17 mouse cellular contexts compared by ENCODE assay signal in the genomic region with DNA sequence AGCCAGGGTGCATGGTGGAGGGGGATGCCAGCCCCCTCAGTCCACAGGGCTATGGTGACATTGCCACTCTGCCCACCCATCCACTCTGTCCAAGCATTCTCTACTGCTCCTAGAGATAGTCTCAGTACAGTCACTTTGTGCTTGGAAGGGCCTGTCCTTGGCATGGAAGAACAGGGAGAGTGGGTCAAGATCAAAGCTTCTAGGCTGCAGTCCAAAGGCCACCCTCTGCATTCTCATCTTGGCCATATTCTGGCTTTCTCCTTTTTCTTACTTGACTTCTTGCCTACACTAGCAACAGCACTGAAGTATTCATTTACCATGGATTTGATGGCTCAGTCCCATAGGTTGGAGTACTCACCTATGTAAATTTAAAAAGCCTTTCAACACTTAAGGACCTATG. TPM values are rescaled to one million over a fixed set of nuclear protein-coding genes. Genes with fewer than 3 reads are reported as not detected.
DNase-seq lines count a peak whose midpoint lies in the region; ATAC-seq lines count a peak whose summit lies in the region.
"Had no signal": no experiment of that assay in that cellular context is flagged by ENCODE, and none has a peak within 500 bp of the region (broad histone marks: within the 10 kb centered on the region; RNA-seq: fewer than 3 reads in every experiment).

No protein-coding gene starts in this region.

- H3K9me3 ChIP-seq in kidney, embryonic 14.5 days (ENCODE audit: control insufficient read depth, low read length): no peaks in the 10 kb centered on the region
- no peaks in the 10 kb centered on the region for H3K9me3 ChIP-seq in kidney, embryonic 15.5 days (replicated peaks)
- H3K9me3 ChIP-seq in intestine, embryonic 16.5 days (ENCODE audit: control insufficient read depth, low read length): no peaks in the 10 kb centered on the region
- H3K9me3 ChIP-seq: embryonic facial prominence, embryonic 12.5 days; hindbrain, embryonic 12.5 days; liver, embryonic 13.5 days; midbrain, embryonic 12.5 days; neural tube, embryonic 12.5 days had no signal

- H3K4me1 ChIP-seq in kidney, embryonic 14.5 days (ENCODE audit: control insufficient read depth, insufficient read depth, low read length): no peaks in the 10 kb centered on the region
- no peaks in the 10 kb centered on the region for H3K4me1 ChIP-seq in kidney, embryonic 15.5 days
- no peaks in the 10 kb centered on the region for H3K4me1 ChIP-seq in intestine, embryonic 16.5 days (ENCODE audit: control insufficient read depth, insufficient read depth, low read length)
- H3K4me1 ChIP-seq: embryonic facial prominence, embryonic 12.5 days; hindbrain, embryonic 12.5 days; liver, embryonic 13.5 days; midbrain, embryonic 12.5 days; neural tube, embryonic 12.5 days had no signal

- H3K27ac ChIP-seq in kidney, embryonic 14.5 days (ENCODE audit: low read depth, low read length): no peak overlapping the region
- H3K27ac ChIP-seq in kidney, embryonic 15.5 days: no peak overlapping the region; the same call in 1 of the 2 replicates
- H3K27ac ChIP-seq in intestine, embryonic 16.5 days (ENCODE audit: low read length): no peak overlapping the region
- H3K27ac ChIP-seq: embryonic facial prominence, embryonic 12.5 days; hindbrain, embryonic 12.5 days; liver, embryonic 13.5 days; midbrain, embryonic 12.5 days; neural tube, embryonic 12.5 days had no signal

- no peak overlapping the region for H3K4me2 ChIP-seq in kidney, embryonic 14.5 days (replicated peaks; ENCODE audit: low read depth, low read length)
- no peak overlapping the region for H3K4me2 ChIP-seq in kidney, embryonic 15.5 days
- H3K4me2 ChIP-seq in intestine, embryonic 16.5 days (ENCODE audit: low read depth, low read length): no peak overlapping the region
- H3K4me2 ChIP-seq: embryonic facial prominence, embryonic 12.5 days; heart, embryonic 11.5 days; hindbrain, embryonic 12.5 days; liver, embryonic 13.5 days; midbrain, embryonic 12.5 days; neural tube, embryonic 12.5 days had no signal

- H3K36me3 ChIP-seq in kidney, embryonic 14.5 days (ENCODE audit: control insufficient read depth, insufficient read depth, low read length): no peaks in the 10 kb centered on the region
- H3K36me3 ChIP-seq in kidney, embryonic 15.5 days: no peaks in the 10 kb centered on the region
- H3K36me3 ChIP-seq in intestine, embryonic 16.5 days (ENCODE audit: control insufficient read depth, insufficient read depth, low read length): no peaks in the 10 kb centered on the region
- H3K36me3 ChIP-seq: embryonic facial prominence, embryonic 12.5 days; hindbrain, embryonic 12.5 days; liver, embryonic 13.5 days; midbrain, embryonic 12.5 days; neural tube, embryonic 12.5 days had no signal

- peak; percentile 52 for DNase-seq in kidney, adult 11 months
- peak; percentile 39 to 50 for DNase-seq in kidney, postnatal 36 days
- DNase-seq in cerebellum, adult 9-11 months: no peak
- DNase-seq in layer of hippocampus, adult 9-11 months: no peak
- DNase-seq: gastrocnemius, postnatal 25 days; liver, embryonic 13.5 days had no signal

- H3K9ac ChIP-seq in kidney, embryonic 14.5 days (ENCODE audit: low read depth, low read length): no peak overlapping the region
- no peak overlapping the region for H3K9ac ChIP-seq in kidney, embryonic 15.5 days
- no peak overlapping the region for H3K9ac ChIP-seq in intestine, embryonic 16.5 days (ENCODE audit: low read depth, low read length)
- H3K9ac ChIP-seq: embryonic facial prominence, embryonic 12.5 days; hindbrain, embryonic 12.5 days; liver, embryonic 13.5 days; midbrain, embryonic 12.5 days; neural tube, embryonic 12.5 days had no signal

- H3K27me3 ChIP-seq in kidney, embryonic 14.5 days (ENCODE audit: control insufficient read depth, insufficient read depth, low read length): no peaks in the 10 kb centered on the region
- H3K27me3 ChIP-seq in kidney, embryonic 15.5 days: no peaks in the 10 kb centered on the region
- H3K27me3 ChIP-seq in intestine, embryonic 16.5 days (replicated peaks; ENCODE audit: control insufficient read depth, insufficient read depth, low read length): no peaks in the 10 kb centered on the region
- H3K27me3 ChIP-seq: embryonic facial prominence, embryonic 12.5 days; hindbrain, embryonic 12.5 days; liver, embryonic 13.5 days; midbrain, embryonic 12.5 days; neural tube, embryonic 12.5 days had no signal

- ATAC-seq in kidney, embryonic 14.5 days (ENCODE audit: low FRiP score, low TSS enrichment): no peak
- no peak for ATAC-seq in kidney, embryonic 15.5 days (replicated peaks; ENCODE audit: low FRiP score)
- 0 out of 2 replicates have a peak, but pooled peaks have one; percentile 1 for ATAC-seq in intestine, embryonic 16.5 days
- ATAC-seq: lung, postnatal 0 days had no signal

- H3K4me3 ChIP-seq in kidney, embryonic 14.5 days (ENCODE audit: low read length): no peak overlapping the region
- H3K4me3 ChIP-seq in kidney, embryonic 15.5 days (replicated peaks): no peak overlapping the region
- no peak overlapping the region for H3K4me3 ChIP-seq in intestine, embryonic 16.5 days (ENCODE audit: low read length)
- H3K4me3 ChIP-seq: embryonic facial prominence, embryonic 12.5 days; hindbrain, embryonic 12.5 days; liver, embryonic 13.5 days; megakaryocyte, embryonic 14.5 days; midbrain, embryonic 12.5 days; myocyte; neural tube, embryonic 12.5 days had no signal

RNA-seq across cellular contexts. Expression of a gene that starts 5.9 kb away (rescaled TPM):
- polyA plus RNA-seq in kidney, embryonic 14.5 days (2014; fragmentation: Nextera tagmentation; extraction: Ambion mirVana): 0.32 and 0.41 TPM in 2 replicates
- 2.2 and 2.7 TPM in 2 replicates for polyA plus RNA-seq in kidney, embryonic 15.5 days (2015; fragmentation: Nextera tagmentation; extraction: Ambion mirVana)
- polyA plus RNA-seq in intestine, embryonic 16.5 days (2015; fragmentation: Nextera tagmentation; extraction: Ambion mirVana): 0.57 and 0.76 TPM in 2 replicates

RNA-seq across cellular contexts. Expression of a gene that starts 40.0 kb away (rescaled TPM):
- polyA plus RNA-seq in kidney, embryonic 14.5 days (2014; fragmentation: Nextera tagmentation; extraction: Ambion mirVana): 0.18 and 0.23 TPM in 2 replicates
- polyA plus RNA-seq in kidney, embryonic 15.5 days (2015; fragmentation: Nextera tagmentation; extraction: Ambion mirVana): 0.08 and 0.12 TPM in 2 replicates
- 0.70 and 1.4 TPM in 2 replicates for polyA plus RNA-seq in intestine, embryonic 16.5 days (2015; fragmentation: Nextera tagmentation; extraction: Ambion mirVana)

RNA-seq across cellular contexts. Expression of a gene that starts 40.5 kb away (rescaled TPM):
- polyA plus RNA-seq in kidney, embryonic 14.5 days (2014; fragmentation: Nextera tagmentation; extraction: Ambion mirVana): 0.10 and 0.88 TPM in 2 replicates
- 0.58 and 0.78 TPM in 2 replicates for polyA plus RNA-seq in kidney, embryonic 15.5 days (2015; fragmentation: Nextera tagmentation; extraction: Ambion mirVana)
- polyA plus RNA-seq in intestine, embryonic 16.5 days (2015; fragmentation: Nextera tagmentation; extraction: Ambion mirVana): 32.5 and 39.9 TPM in 2 replicates
- polyA plus RNA-seq: heart, embryonic 11.5 days had no signal

Comparison
In these comparisons a context has a peak if more than half of its experiments do, and no peak if none do; other contexts are left out.
1. DNase-seq: peak in kidney, adult 11 months (single experiment) and kidney, postnatal 36 days (2 of 2); none in cerebellum, adult 9-11 months (single experiment) and layer of hippocampus, adult 9-11 months (single experiment).
2. RNA of a gene that starts 40.5 kb away (polyA plus RNA-seq): 32.5 to 39.9 TPM in intestine, embryonic 16.5 days; 0.10 to 0.88 TPM in kidney, embryonic 14.5 days and 0.58 to 0.78 TPM in kidney, embryonic 15.5 days; every median in the first group is over 10 times any median in the second.